Mouse (Mus musculus): ENCODE results near the gene Brinp3.

Brinp3 gene

GRCm38 (mm10) chr1:146799986-146800553 is 305.5 kb downstream of the Brinp3 start:
- DNase-seq = no peak

GRCm38 (mm10) chr1:146801821-146802220 is 307.3 kb downstream of the Brinp3 start:
- no peak for DNase-seq

DNA sequence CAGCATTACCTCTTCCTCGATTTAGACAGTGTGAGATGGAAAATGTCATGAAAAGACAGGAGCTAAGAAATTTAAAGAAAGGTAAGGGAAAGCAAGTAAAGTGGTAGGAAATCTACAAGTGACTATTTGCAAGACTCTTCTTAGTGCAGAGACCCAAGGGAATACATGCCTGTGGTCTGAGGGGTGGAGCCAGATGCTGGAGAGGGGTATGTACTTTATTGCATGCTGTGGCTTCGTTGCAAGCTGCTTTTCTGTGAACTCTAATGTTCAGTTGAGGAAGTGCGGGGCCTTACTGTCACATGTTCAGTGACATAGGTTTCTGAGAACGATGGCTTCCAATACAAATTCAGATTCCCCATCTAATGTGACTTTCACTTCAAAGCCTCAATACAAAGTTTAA is 313.2 kb downstream of the Brinp3 start:
- no peak for DNase-seq

GRCm38 (mm10) chr1:146833888-146834287 is 339.3 kb downstream of the Brinp3 start:
- no peak for DNase-seq

- no peak for DNase-seq
These were observed 349.5 kb downstream of the Brinp3 start for GRCm38 (mm10) chr1:146844087-146844486.

GRCm38 (mm10) chr1:146848892-146849291 is 354.3 kb downstream of the Brinp3 start:
- DNase-seq = no peak

- no peak for DNase-seq
These were observed 355.6 kb downstream of the Brinp3 start for GRCm38 (mm10) chr1:146850147-146850546.

- DNase-seq = no peak
These were observed 404.1 kb downstream of the Brinp3 start for GRCm38 (mm10) chr1:146898636-146899035.

- no peak for DNase-seq
These were observed 407.1 kb downstream of the Brinp3 start for GRCm38 (mm10) chr1:146901691-146902090.

GRCm38 (mm10) chr1:146939463-146940389 is 445.2 kb downstream of the Brinp3 start:
- no peak for DNase-seq

All from thymus, postnatal 14 days (tissue).